Mouse (Mus musculus) cerebellum, adult (tissue): ENCODE data around the gene Gigyf1.

Experiments
- ATAC-seq: cut with Nextera tagmentation; 2 replicates; pipeline ENCODE4 v1.9.2; 2017; ENCODE audit warnings: mild to moderate bottlenecking, moderate library complexity, mixed read lengths; ENCODE audit not compliant: insufficient number of reproducible peaks, low FRiP score, low TSS enrichment

Gigyf1 gene

GRCm38 (mm10) chr5:137531414-137532130 lies 13.2 kb downstream of the Gigyf1 start:
- ATAC-seq = no peak

GRCm38 (mm10) chr5:137532131-137532807 lies 13.9 kb downstream of the Gigyf1 start:
- no peak for ATAC-seq

- peak; percentile 16; the same call in 1 of the 2 replicates for ATAC-seq
These were observed 14.4 kb downstream of the Gigyf1 start for GRCm38 (mm10) chr5:137532808-137533116.

- peak; percentile 74 for ATAC-seq
These were observed 14.9 kb downstream of the Gigyf1 start, which contains the start of the genes Epo and Gnb2 for GRCm38 (mm10) chr5:137533117-137533827. Gene Epo, minus strand, starts transcription at chr5:137533242. Gene Gnb2, minus strand, starts transcription at chr5:137533510.

GRCm38 (mm10) chr5:137534762-137535161 lies 16.4 kb downstream of the Gigyf1 start:
- ATAC-seq = no peak

GRCm38 (mm10) chr5:137535318-137535717 lies 17.0 kb downstream of the Gigyf1 start:
- no peak for ATAC-seq

GRCm38 (mm10) chr5:137537461-137537860 lies 19.1 kb downstream of the Gigyf1 start:
- ATAC-seq = no peak

- ATAC-seq = peak; percentile 51; the same call in 1 of the 2 replicates
These were observed 21.0 kb downstream of the Gigyf1 start for GRCm38 (mm10) chr5:137539291-137539801.

- no peak for ATAC-seq
These were observed 22.6 kb downstream of the Gigyf1 start for GRCm38 (mm10) chr5:137540991-137541390.

- ATAC-seq = peak; percentile 66; the same call in 1 of the 2 replicates
These were observed 23.6 kb downstream of the Gigyf1 start for GRCm38 (mm10) chr5:137541768-137542540.

GRCm38 (mm10) chr5:137544926-137545325 lies 26.6 kb downstream of the Gigyf1 start:
- ATAC-seq = no peak

- no peak for ATAC-seq
These were observed 27.2 kb downstream of the Gigyf1 start for GRCm38 (mm10) chr5:137545596-137545995.

- no peak for ATAC-seq
These were observed 31.5 kb downstream of the Gigyf1 start for GRCm38 (mm10) chr5:137549840-137550239.

- ATAC-seq = no peak
These were observed 32.8 kb downstream of the Gigyf1 start for GRCm38 (mm10) chr5:137551119-137551518.

- ATAC-seq = 0 out of 2 replicates have a peak, but pooled peaks have one; percentile 12
These were observed 34.7 kb downstream of the Gigyf1 start for GRCm38 (mm10) chr5:137553000-137553399.

GRCm38 (mm10) chr5:137553411-137553837 lies 35.1 kb downstream of the Gigyf1 start, which contains the start of gene Actl6b:
Gene Actl6b, plus strand, starts transcription at chr5:137553517.
- ATAC-seq = peak; percentile 95

GRCm38 (mm10) chr5:137553898-137554297 lies 35.5 kb downstream of the Gigyf1 start:
- ATAC-seq = 0 out of 2 replicates have a peak, but pooled peaks have one; percentile 49

GRCm38 (mm10) chr5:137561556-137561955 lies 43.2 kb downstream of the Gigyf1 start:
- ATAC-seq = no peak

- ATAC-seq = no peak
These were observed 44.6 kb downstream of the Gigyf1 start for GRCm38 (mm10) chr5:137562965-137563364.

- no peak for ATAC-seq
These were observed 47.4 kb downstream of the Gigyf1 start for GRCm38 (mm10) chr5:137565744-137566143.
